Mouse (Mus musculus) cerebellum, postnatal 4 days (tissue): ENCODE measurements at regions not wholly inside any gene's neighbourhood (a gene's known extent, or its start where the extent isn't known, plus 50 kb on each side); places are given as distances from the start of the nearest gene placed in this dataset.

Experiments used
- DNase-seq, 2 experiments: peaks; one replicate each; pipeline ENCODE4 v3.0.0; 2022; ENCODE audit warnings: low spot score in 2 of 2, mixed read lengths in 1 of 2

GRCm38 (mm10) chr5:126724329-126724728 is 517.3 kb upstream of the Tmem132c start:
- DNase-seq = no peak

- peak; percentile 72 to 88 for DNase-seq
These were observed 508.1 kb upstream of the Tmem132c start for GRCm38 (mm10) chr5:126733470-126733869.

- DNase-seq = no peak
These were observed 505.9 kb upstream of the Tmem132c start for GRCm38 (mm10) chr5:126735733-126736132.

GRCm38 (mm10) chr5:126737681-126738080 is 503.9 kb upstream of the Tmem132c start:
- no peak for DNase-seq

- DNase-seq = no peak
These were observed 500.7 kb upstream of the Tmem132c start for GRCm38 (mm10) chr5:126740861-126741410.

GRCm38 (mm10) chr5:126755107-126755506 is 486.5 kb upstream of the Tmem132c start:
- no peak for DNase-seq

GRCm38 (mm10) chr5:126765037-126765707 is 476.4 kb upstream of the Tmem132c start:
- DNase-seq = no peak

- DNase-seq = no peak
These were observed 472.6 kb upstream of the Tmem132c start for GRCm38 (mm10) chr5:126769031-126769430.

GRCm38 (mm10) chr5:126787706-126788610 is 453.6 kb upstream of the Tmem132c start:
- DNase-seq = peak in 1 of 2 experiments; percentile 19

- no peak for DNase-seq
These were observed 441.8 kb upstream of the Tmem132c start for GRCm38 (mm10) chr5:126799698-126800279.

- no peak for DNase-seq
These were observed 435.0 kb upstream of the Tmem132c start for GRCm38 (mm10) chr5:126806656-126807055.

GRCm38 (mm10) chr5:126816069-126816468 is 425.5 kb upstream of the Tmem132c start:
- DNase-seq = no peak

- DNase-seq = no peak
These were observed 406.2 kb upstream of the Tmem132c start for GRCm38 (mm10) chr5:126835440-126835839.

- no peak for DNase-seq
These were observed 399.0 kb upstream of the Tmem132c start for GRCm38 (mm10) chr5:126842606-126843005.

- no peak for DNase-seq
These were observed 379.5 kb upstream of the Tmem132c start for GRCm38 (mm10) chr5:126862078-126862477.

GRCm38 (mm10) chr5:126875842-126876241 is 365.8 kb upstream of the Tmem132c start:
- no peak for DNase-seq

GRCm38 (mm10) chr5:126890710-126891109 is 350.9 kb upstream of the Tmem132c start:
- no peak for DNase-seq

GRCm38 (mm10) chr5:126893063-126893462 is 348.5 kb upstream of the Tmem132c start:
- no peak for DNase-seq

GRCm38 (mm10) chr5:126910084-126910483 is 331.5 kb upstream of the Tmem132c start:
- no peak for DNase-seq

- no peak for DNase-seq
These were observed 324.3 kb upstream of the Tmem132c start for GRCm38 (mm10) chr5:126917300-126917699.

- no peak for DNase-seq
These were observed 308.1 kb upstream of the Tmem132c start for GRCm38 (mm10) chr5:126933466-126933865.

GRCm38 (mm10) chr5:126944861-126945260 is 296.7 kb upstream of the Tmem132c start:
- DNase-seq = peak; percentile 25 to 40
